Mouse (Mus musculus) heart, adult 2 months (tissue): ENCODE data around the gene Kdm1a. TPM values are rescaled to one million over a fixed set of nuclear protein-coding genes. Genes with fewer than 3 reads are reported as not detected.

Source experiments
- DNase-seq, 2 experiments: peaks; one replicate each; pipeline ENCODE4 v3.0.0; 2021
- H3K27ac ChIP-seq: fragments of 200-600 bp; 2 replicates; pipeline ENCODE4 v1.8.1; 2022
- H3K27me3 ChIP-seq: fragments of 200-500 bp; 2 replicates; pipeline ENCODE4 v1.6.1; 2012; ENCODE audit warnings: mild to moderate bottlenecking, low read length, inconsistent platforms, mixed read lengths; ENCODE audit not compliant: control insufficient read depth, insufficient read depth
- H3K36me3 ChIP-seq: fragments of 200-500 bp; 2 replicates; pipeline ENCODE4 v1.6.1; 2012; ENCODE audit warnings: low read length, inconsistent platforms; ENCODE audit not compliant: control insufficient read depth, insufficient read depth
- H3K4me1 ChIP-seq: fragments of 200-500 bp; 2 replicates; pipeline ENCODE4 v1.6.1; 2011; ENCODE audit warnings: low read length; ENCODE audit not compliant: control insufficient read depth, insufficient read depth
- H3K4me3 ChIP-seq: fragments of 200-600 bp; 2 replicates; pipeline ENCODE4 v1.8.1; 2022
- H3K79me2 ChIP-seq: fragments of 200-500 bp; replicated peaks from 2 replicates; pipeline ENCODE4 v1.6.1; 2012; ENCODE audit warnings: mild to moderate bottlenecking, inconsistent platforms, low read length, moderate library complexity, mixed read lengths; ENCODE audit not compliant: control insufficient read depth, insufficient read depth
- H3K9ac ChIP-seq: fragments of 200-500 bp; 2 replicates; pipeline ENCODE4 v1.6.1; 2012; ENCODE audit warnings: low read depth, mild to moderate bottlenecking, control low read depth, inconsistent platforms, low read length, mixed read lengths
- CTCF ChIP-seq: fragments of 200-600 bp; IDR thresholded peaks from 2 replicates; pipeline ENCODE4 v1.8.1; 2022; ENCODE audit warnings: antibody characterized with exemption, mild to moderate bottlenecking, moderate library complexity
- EP300 ChIP-seq: fragments of 200-500 bp; IDR thresholded peaks from 2 replicates; pipeline ENCODE4 v1.6.1; 2011; ENCODE audit warnings: low read depth, low read length, control low read depth; ENCODE audit not compliant: insufficient read depth
- POLR2A ChIP-seq: fragments of 200-500 bp; IDR thresholded peaks from 2 replicates; pipeline ENCODE4 v1.6.1; 2011; ENCODE audit warnings: mild to moderate bottlenecking, low read depth, low read length, control low read depth; ENCODE audit not compliant: insufficient read depth
- WGBS: fragments of 180-500 bp; shearing (Covaris S2); methylation state at CpG from one replicate; pipeline ENCODE4 v1.1.7; 2018; 5-methylcytosine and 5-hydroxymethylcytosine counted together
- intact Hi-C: fragments of 180-260 bp; cut with DNase I; formaldehyde crosslinking; loops from one replicate; pipeline ENCODE4 v1.15.1; 2025
- polyA plus RNA-seq: library from polyadenylated mRNA; depleted of rRNA; stranded (reverse); fragments of >200 nt; gene quantifications from 2 replicates; pipeline ENCODE4 v1.2.3, GENCODE M21; 2012
- total RNA-seq, 2 experiments: library from RNA; stranded (reverse); gene quantifications; 2 replicates each; pipeline ENCODE4 v1.2.3; 2021

The Kdm1a gene
- total and polyA plus RNA-seq, 3 experiments: 18.7 to 27.1 (median 27.0) TPM

DNA sequence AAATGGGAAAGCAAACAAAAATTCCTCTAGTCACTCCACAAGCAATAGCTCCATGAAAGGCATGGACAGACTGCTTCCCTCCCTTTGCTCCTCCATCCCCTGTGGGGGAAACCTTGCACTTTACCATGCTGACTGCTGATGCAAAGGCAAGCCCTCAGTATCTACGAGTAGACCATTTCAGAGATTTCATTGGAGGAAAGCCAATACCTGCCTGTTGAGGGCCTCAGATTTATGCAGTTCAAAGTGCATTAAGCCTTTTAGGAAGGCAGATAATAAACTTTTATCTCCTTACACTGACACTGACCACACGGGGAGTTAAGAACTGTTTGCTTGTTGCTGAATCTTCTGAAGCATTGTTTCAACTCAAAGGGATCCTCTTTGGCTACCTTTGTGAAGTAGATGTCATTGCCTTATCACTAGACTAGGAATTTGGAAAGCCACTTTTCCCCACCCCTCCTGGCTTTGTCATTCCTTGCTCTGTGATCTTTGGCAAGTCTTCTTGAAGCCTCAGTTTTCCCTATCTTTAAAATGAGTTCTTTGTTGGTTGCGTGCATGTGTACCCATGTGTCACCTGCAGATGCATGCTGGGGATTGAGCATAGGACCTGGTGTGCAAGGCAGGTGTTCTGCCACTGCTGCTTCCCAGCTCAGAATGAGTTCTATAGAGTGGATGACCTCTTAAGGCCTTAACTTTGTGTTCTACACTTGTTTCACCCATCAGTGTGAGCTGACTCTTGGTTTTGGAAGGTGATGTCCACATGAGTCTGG is 56.1 kb downstream of the Kdm1a start:
- Histone ChIP-seq H3K27me3 (no peaks in the 10 kb centered on the region), H3K4me1 (peaks cover 10% of the 10 kb centered on the region), H3K9ac (no peak overlapping the region), H3K36me3 (peaks cover 30% of the 10 kb centered on the region), H3K79me2 (no peaks in the 10 kb centered on the region; the same call in none of the 2 replicates), H3K27ac (peak overlapping the region; percentile 15; the same call in 1 of the 2 replicates), H3K4me3 (no peak overlapping the region)
- 45% methylated on average over 3 of the region's 3 CpGs for WGBS
- DNase-seq: no peak
- intact Hi-C loops: no loop called here
- TF ChIP-seq EP300 (no peak), CTCF (no peak), POLR2A (no peak)

GRCm38 (mm10) chr4:136545151-136545550 is 57.4 kb downstream of the Kdm1a start:
- Histone ChIP-seq H3K36me3 (peaks cover 30% of the 10 kb centered on the region), H3K9ac (no peak overlapping the region), H3K27ac (no peak overlapping the region), H3K4me3 (no peak overlapping the region), H3K27me3 (no peaks in the 10 kb centered on the region), H3K79me2 (no peaks in the 10 kb centered on the region; the same call in none of the 2 replicates), H3K4me1 (peaks cover 10% of the 10 kb centered on the region)
- no peak for DNase-seq
- intact Hi-C loops: no loop called here
- no peak for TF ChIP-seq CTCF
- TF ChIP-seq POLR2A: no peak
- TF ChIP-seq EP300: no peak
- 93% methylated on average over 3 of the region's 3 CpGs for WGBS

DNA sequence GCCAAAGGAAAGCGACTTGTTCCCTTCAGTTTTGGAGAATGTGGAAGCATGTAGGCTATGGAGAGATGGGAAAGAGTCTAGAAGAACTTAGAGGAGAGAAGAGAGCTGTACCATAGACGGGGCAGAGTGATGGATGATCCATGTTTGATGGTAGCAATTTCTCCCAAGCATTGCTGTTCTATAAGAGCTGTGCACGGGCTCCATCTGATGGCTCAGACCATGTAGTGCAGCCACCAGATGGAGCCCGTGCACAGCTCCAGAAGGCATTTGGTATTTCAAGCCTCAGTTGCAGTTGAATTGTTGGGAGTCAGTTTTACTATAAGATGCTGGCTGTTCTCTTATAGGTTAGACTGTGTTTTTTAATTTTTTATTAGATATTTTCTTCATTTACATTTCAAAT is 76.1 kb downstream of the Kdm1a start:
- TF ChIP-seq POLR2A: no peak
- TF ChIP-seq EP300: 0 out of 2 replicates have a peak, but pooled peaks have one; percentile 34
- TF ChIP-seq CTCF: peak; percentile 81
- 20% methylated on average over 4 of the region's 4 CpGs for WGBS

GRCm38 (mm10) chr4:136524309-136524708 is 78.2 kb downstream of the Kdm1a start:
- 71% methylated on average over 2 of the region's 2 CpGs for WGBS
- Histone ChIP-seq H3K36me3 (peaks cover 14% of the 10 kb centered on the region), H3K27ac (no peak overlapping the region), H3K79me2 (peaks cover 4% of the 10 kb centered on the region), H3K4me1 (peaks cover 1% of the 10 kb centered on the region), H3K4me3 (no peak overlapping the region), H3K27me3 (no peaks in the 10 kb centered on the region), H3K9ac (no peak overlapping the region)
- no peak for DNase-seq
- no peak for TF ChIP-seq POLR2A
- no peak for TF ChIP-seq CTCF
- no peak for TF ChIP-seq EP300
- intact Hi-C loops: no loop called here

More for the DNA sequence above, 76.1 kb downstream of the Kdm1a start:
- no peaks in the 10 kb centered on the region for H3K27me3 ChIP-seq
- intact Hi-C loops: loop anchor here (1.0 to 5.0 kb wide), 5 partner anchors 72 to 159 kb away; partner anchors contain the start of gene Kdm1a
- H3K36me3 ChIP-seq: peaks cover 13% of the 10 kb centered on the region
- peaks cover 1% of the 10 kb centered on the region for H3K4me1 ChIP-seq
- H3K9ac ChIP-seq: no peak overlapping the region
- peak; percentile 54 to 73 for DNase-seq
- no peak overlapping the region for H3K4me3 ChIP-seq
- H3K79me2 ChIP-seq: peaks cover 4% of the 10 kb centered on the region
- no peak overlapping the region for H3K27ac ChIP-seq

- no peaks in the 10 kb centered on the region for H3K27me3 ChIP-seq
- peaks cover 6% of the 10 kb centered on the region for H3K79me2 ChIP-seq
- DNase-seq: no peak
- no peak for TF ChIP-seq POLR2A
- no peak overlapping the region for H3K27ac ChIP-seq
- no peak overlapping the region for H3K9ac ChIP-seq
- peaks cover 18% of the 10 kb centered on the region for H3K36me3 ChIP-seq
- 75% methylated on average over 5 of the region's 5 CpGs for WGBS
- H3K4me3 ChIP-seq: no peak overlapping the region
- H3K4me1 ChIP-seq: peaks cover 1% of the 10 kb centered on the region
- intact Hi-C loops: no loop called here
Measured at GRCm38 (mm10) chr4:136521898-136522297, 80.6 kb downstream of the Kdm1a start.

DNA sequence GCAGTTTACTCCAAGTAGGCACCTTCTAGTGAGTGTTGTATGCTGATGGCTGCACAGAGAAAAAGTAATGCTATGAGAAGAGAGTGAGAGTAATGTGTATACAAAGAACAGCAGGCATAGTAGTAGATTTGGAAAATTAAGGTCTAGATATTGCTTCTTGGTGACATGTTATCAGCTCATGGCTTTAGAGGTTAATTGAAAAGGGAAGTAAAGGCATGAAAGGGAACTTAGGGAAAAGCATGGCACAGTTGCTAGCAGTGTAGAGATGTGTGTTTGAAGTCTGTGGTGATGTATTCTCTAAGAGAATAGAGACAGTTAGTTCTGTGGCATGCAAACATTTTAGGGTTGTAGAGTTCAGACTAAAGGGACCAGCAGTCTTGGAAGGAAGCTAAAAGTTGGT is 82.7 kb downstream of the Kdm1a start:
- peaks cover 12% of the 10 kb centered on the region for H3K79me2 ChIP-seq
- H3K4me3 ChIP-seq: no peak overlapping the region
- H3K9ac ChIP-seq: no peak overlapping the region
- H3K4me1 ChIP-seq: peaks cover 11% of the 10 kb centered on the region
- intact Hi-C loops: no loop called here
- no peaks in the 10 kb centered on the region for H3K27me3 ChIP-seq
- peaks cover 20% of the 10 kb centered on the region for H3K36me3 ChIP-seq
- H3K27ac ChIP-seq: no peak overlapping the region
- DNase-seq: no peak
- TF ChIP-seq CTCF (no peak), EP300 (no peak), POLR2A (no peak)
